Mouse (Mus musculus): Measurements from ENCODE around the gene Sgta.

DNA sequence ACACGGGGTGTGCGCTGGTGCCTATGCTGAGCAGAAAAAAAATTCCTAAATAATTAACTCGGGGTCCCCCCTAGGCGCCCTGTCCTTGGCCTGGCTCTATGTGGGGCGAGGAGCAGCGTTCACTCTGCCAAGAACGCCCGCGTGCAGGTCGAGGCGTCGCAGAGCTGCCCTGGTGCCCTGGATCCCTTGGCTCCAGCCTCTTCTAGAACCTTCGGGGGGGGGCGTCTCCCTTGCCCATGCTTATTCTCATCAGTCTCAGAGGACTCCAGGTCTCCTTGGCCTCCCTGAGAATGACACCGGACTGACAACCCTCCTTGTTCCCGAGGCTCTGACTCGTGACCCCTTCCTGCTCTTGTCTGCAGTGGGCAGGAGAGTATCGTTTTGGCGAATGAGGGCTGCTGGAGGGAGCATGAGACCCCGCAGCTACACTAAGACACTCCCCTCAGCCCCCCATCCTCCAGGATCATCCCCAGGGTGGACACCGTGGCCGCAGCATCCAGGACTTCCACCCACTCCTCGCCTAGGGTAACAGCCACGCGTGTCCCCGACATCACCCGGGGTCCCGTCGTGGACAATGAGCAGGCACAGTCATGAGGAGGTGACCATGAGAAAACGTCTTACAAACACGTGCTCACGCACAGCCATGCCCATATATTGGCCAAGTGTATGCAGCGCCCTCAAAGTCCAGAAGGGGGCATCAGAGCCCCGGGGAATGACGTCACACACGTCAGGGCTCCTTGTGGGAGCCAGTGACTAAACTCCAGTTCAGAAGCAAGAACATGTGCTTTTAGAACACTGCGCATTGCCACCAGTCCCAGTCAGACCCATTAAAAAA, 60.4 kb downstream of the Sgta start:
- TF ChIP-seq CTCF (conservative IDR thresholded peaks at IDR 0.05 in 1 of 2, IDR thresholded peaks at IDR 0.05 in 1 of 2; ENCODE audit: low read depth in 2 of 2, low read length in 2 of 2), result peak; percentile 61 to 89
- peak; percentile 51 for TF ChIP-seq HCFC1 (IDR thresholded peaks at IDR 0.05; ENCODE audit: low read depth, low read length)
- TF ChIP-seq POLR2A (IDR thresholded peaks at IDR 0.05; ENCODE audit: low read depth, low read length), result 0 out of 2 replicates have a peak, but pooled peaks have one; percentile 39
- no peak for TF ChIP-seq KAT2A (IDR thresholded peaks at IDR 0.05; ENCODE audit: insufficient replicate concordance, low read length)
- peak; percentile 99 for TF ChIP-seq MAX (IDR thresholded peaks at IDR 0.05; ENCODE audit: low read length)
- peak; percentile 76 for TF ChIP-seq SMC3 (IDR thresholded peaks at IDR 0.05; ENCODE audit: low read depth, low read length)
- peak; percentile 28 for TF ChIP-seq USF1 (IDR thresholded peaks at IDR 0.05; ENCODE audit: low read depth, low read length)
- no peak for TF ChIP-seq ZMIZ1 (IDR thresholded peaks at IDR 0.05; ENCODE audit: low read depth, low read length)
- TF ChIP-seq E2F4 (IDR thresholded peaks at IDR 0.05; ENCODE audit: insufficient replicate concordance, low read depth, low read length), result no peak
- no peak for TF ChIP-seq CHD2 (IDR thresholded peaks at IDR 0.05; ENCODE audit: low read length)
- no peak for TF ChIP-seq EP300 (IDR thresholded peaks at IDR 0.05; ENCODE audit: low read length)
- TF ChIP-seq TCF12 (IDR thresholded peaks at IDR 0.05; ENCODE audit: low read depth, low read length), result 0 out of 2 replicates have a peak, but pooled peaks have one; percentile 51
- peak; percentile 51 for TF ChIP-seq NRF1 (IDR thresholded peaks at IDR 0.05; ENCODE audit: low read depth, low read length)

Data from CH12.LX (cell line).